Mouse (Mus musculus): ENCODE measurements at regions not wholly inside any gene's neighbourhood (a gene's known extent, or its start where the extent isn't known, plus 50 kb on each side); places are given as distances from the start of the nearest gene placed in this dataset.

GRCm38 (mm10) chr3:41185305-41186097, 102.7 kb upstream of the Pgrmc2 start:
- DNase-seq (ENCODE audit: extremely low read depth, low read depth, low spot score) = peak; percentile 29
- no peak overlapping the region for H3K4me3 ChIP-seq (ENCODE audit: insufficient read depth, low read depth, low read length)
- no peak for TF ChIP-seq CTCF (IDR thresholded peaks at IDR 0.05; ENCODE audit: low read depth, low read length)
- no peak for TF ChIP-seq POLR2A (IDR thresholded peaks at IDR 0.05; ENCODE audit: extremely low read depth, insufficient read depth, low read length)
- H3K9ac ChIP-seq (ENCODE audit: low read depth, low read length) = no peak overlapping the region
- no peaks in the 10 kb centered on the region for H3K4me1 ChIP-seq (ENCODE audit: control insufficient read depth, insufficient read depth, low read length)
- WGBS = 72% methylated on average over 10 of the region's 10 CpGs
- H3K27ac ChIP-seq (replicated peaks; ENCODE audit: insufficient read depth, low read depth, low read length) = no peak overlapping the region
- no peaks in the 10 kb centered on the region for H3K36me3 ChIP-seq (ENCODE audit: control insufficient read depth, insufficient read depth, low read length)
- no peaks in the 10 kb centered on the region for H3K27me3 ChIP-seq (ENCODE audit: control insufficient read depth, insufficient read depth, low read length)
- no peaks in the 10 kb centered on the region for H3K79me2 ChIP-seq (ENCODE audit: control insufficient read depth, insufficient read depth, low read length)

DNA sequence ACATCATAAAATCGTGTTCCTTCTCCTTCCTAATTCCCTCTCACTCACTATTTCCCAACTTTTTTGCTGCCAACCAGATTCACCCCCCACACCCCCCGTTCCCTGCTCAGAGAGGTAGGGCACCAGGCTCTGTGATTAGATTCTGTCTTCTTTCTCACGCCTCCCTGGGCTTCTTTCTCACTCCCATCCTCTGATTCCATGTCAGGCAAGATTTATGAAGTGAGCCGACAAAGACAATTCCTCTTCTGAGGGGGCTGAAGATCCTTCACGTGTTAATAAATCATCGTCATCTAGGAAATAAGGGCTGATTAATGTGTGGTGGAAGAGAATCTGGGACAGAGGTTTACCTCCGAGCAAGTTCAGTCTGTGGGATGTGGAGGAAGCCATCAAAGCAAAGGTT, 101.5 kb upstream of the Pgrmc2 start:
- Histone ChIP-seq H3K27me3 (ENCODE audit: control insufficient read depth, insufficient read depth, low read length) (no peaks in the 10 kb centered on the region), H3K27ac (replicated peaks; ENCODE audit: insufficient read depth, low read depth, low read length) (no peak overlapping the region), H3K79me2 (ENCODE audit: control insufficient read depth, insufficient read depth, low read length) (no peaks in the 10 kb centered on the region), H3K36me3 (ENCODE audit: control insufficient read depth, insufficient read depth, low read length) (no peaks in the 10 kb centered on the region), H3K9ac (ENCODE audit: low read depth, low read length) (no peak overlapping the region), H3K4me1 (ENCODE audit: control insufficient read depth, insufficient read depth, low read length) (no peaks in the 10 kb centered on the region), H3K4me3 (ENCODE audit: insufficient read depth, low read depth, low read length) (no peak overlapping the region)
- TF ChIP-seq POLR2A (IDR thresholded peaks at IDR 0.05; ENCODE audit: extremely low read depth, insufficient read depth, low read length) (no peak), CTCF (IDR thresholded peaks at IDR 0.05; ENCODE audit: low read depth, low read length) (no peak)
- WGBS = 77% methylated on average over 7 of the region's 7 CpGs
- no peak for DNase-seq (ENCODE audit: extremely low read depth, low read depth, low spot score)

DNA sequence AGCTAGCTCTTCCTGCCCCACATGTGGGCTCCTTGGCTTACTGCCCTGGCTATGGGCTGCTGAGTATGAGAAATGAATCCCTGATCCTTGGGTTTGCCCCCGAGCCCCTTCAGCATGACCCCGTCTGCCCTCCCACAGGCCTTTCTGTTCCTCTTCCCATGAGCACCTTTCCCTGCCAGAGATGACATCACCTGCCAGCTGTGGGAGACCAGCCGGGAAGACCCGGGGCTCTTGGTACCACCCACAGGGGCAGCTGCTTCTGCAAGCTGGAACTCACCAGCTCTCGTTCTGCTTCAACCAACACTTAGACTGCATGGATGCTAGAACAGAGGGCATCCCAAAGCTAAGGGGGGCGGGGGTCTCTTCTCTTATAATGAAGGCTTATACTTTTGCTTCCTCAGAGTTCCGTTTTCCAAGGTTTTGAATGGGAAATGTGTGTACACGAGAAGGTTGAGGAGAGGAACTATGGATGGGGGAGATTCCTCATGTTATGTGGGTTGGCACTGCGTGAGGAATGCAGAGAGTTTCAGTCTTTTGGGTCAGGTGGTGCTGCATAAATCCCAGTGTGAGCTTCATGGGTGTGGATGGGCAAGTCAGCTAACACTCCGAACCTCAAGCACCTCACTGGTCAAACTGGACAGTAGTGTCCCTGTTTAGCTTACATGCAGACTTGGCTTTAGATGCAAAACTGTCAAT, 100.2 kb upstream of the Pgrmc2 start:
- TF ChIP-seq CTCF (IDR thresholded peaks at IDR 0.05; ENCODE audit: low read depth, low read length) = no peak
- no peak for TF ChIP-seq POLR2A (IDR thresholded peaks at IDR 0.05; ENCODE audit: extremely low read depth, insufficient read depth, low read length)
- Histone ChIP-seq H3K27me3 (ENCODE audit: control insufficient read depth, insufficient read depth, low read length) (no peaks in the 10 kb centered on the region), H3K4me3 (ENCODE audit: insufficient read depth, low read depth, low read length) (no peak overlapping the region), H3K4me1 (ENCODE audit: control insufficient read depth, insufficient read depth, low read length) (no peaks in the 10 kb centered on the region), H3K27ac (replicated peaks; ENCODE audit: insufficient read depth, low read depth, low read length) (no peak overlapping the region), H3K79me2 (ENCODE audit: control insufficient read depth, insufficient read depth, low read length) (no peaks in the 10 kb centered on the region), H3K9ac (ENCODE audit: low read depth, low read length) (no peak overlapping the region), H3K36me3 (ENCODE audit: control insufficient read depth, insufficient read depth, low read length) (no peaks in the 10 kb centered on the region)
- WGBS = 71% methylated on average over 10 of the region's 10 CpGs
- DNase-seq (ENCODE audit: extremely low read depth, low read depth, low spot score) = no peak

GRCm38 (mm10) chr3:41182036-41182899, 99.4 kb upstream of the Pgrmc2 start:
- Histone ChIP-seq H3K4me1 (ENCODE audit: control insufficient read depth, insufficient read depth, low read length) (no peaks in the 10 kb centered on the region), H3K27ac (replicated peaks; ENCODE audit: insufficient read depth, low read depth, low read length) (no peak overlapping the region), H3K79me2 (ENCODE audit: control insufficient read depth, insufficient read depth, low read length) (no peaks in the 10 kb centered on the region), H3K27me3 (ENCODE audit: control insufficient read depth, insufficient read depth, low read length) (no peaks in the 10 kb centered on the region), H3K4me3 (ENCODE audit: insufficient read depth, low read depth, low read length) (no peak overlapping the region), H3K9ac (ENCODE audit: low read depth, low read length) (no peak overlapping the region), H3K36me3 (ENCODE audit: control insufficient read depth, insufficient read depth, low read length) (no peaks in the 10 kb centered on the region)
- DNase-seq (ENCODE audit: extremely low read depth, low read depth, low spot score) = peak; percentile 61
- TF ChIP-seq CTCF (IDR thresholded peaks at IDR 0.05; ENCODE audit: low read depth, low read length) (peak; percentile 85), POLR2A (IDR thresholded peaks at IDR 0.05; ENCODE audit: extremely low read depth, insufficient read depth, low read length) (no peak)
- 53% methylated on average over 15 of the region's 15 CpGs for WGBS

GRCm38 (mm10) chr3:41181438-41181837, 98.6 kb upstream of the Pgrmc2 start:
- DNase-seq (ENCODE audit: extremely low read depth, low read depth, low spot score) = no peak
- no peaks in the 10 kb centered on the region for H3K36me3 ChIP-seq (ENCODE audit: control insufficient read depth, insufficient read depth, low read length)
- H3K4me3 ChIP-seq (ENCODE audit: insufficient read depth, low read depth, low read length) = no peak overlapping the region
- no peak for TF ChIP-seq CTCF (IDR thresholded peaks at IDR 0.05; ENCODE audit: low read depth, low read length)
- no peak for TF ChIP-seq POLR2A (IDR thresholded peaks at IDR 0.05; ENCODE audit: extremely low read depth, insufficient read depth, low read length)
- WGBS = 77% methylated on average over 11 of the region's 11 CpGs
- H3K9ac ChIP-seq (ENCODE audit: low read depth, low read length) = no peak overlapping the region
- H3K4me1 ChIP-seq (ENCODE audit: control insufficient read depth, insufficient read depth, low read length) = no peaks in the 10 kb centered on the region
- H3K79me2 ChIP-seq (ENCODE audit: control insufficient read depth, insufficient read depth, low read length) = no peaks in the 10 kb centered on the region
- H3K27me3 ChIP-seq (ENCODE audit: control insufficient read depth, insufficient read depth, low read length) = no peaks in the 10 kb centered on the region
- H3K27ac ChIP-seq (replicated peaks; ENCODE audit: insufficient read depth, low read depth, low read length) = no peak overlapping the region
